Comparison of ENCODE assay signal across 20 mouse cellular contexts in the genomic region with DNA sequence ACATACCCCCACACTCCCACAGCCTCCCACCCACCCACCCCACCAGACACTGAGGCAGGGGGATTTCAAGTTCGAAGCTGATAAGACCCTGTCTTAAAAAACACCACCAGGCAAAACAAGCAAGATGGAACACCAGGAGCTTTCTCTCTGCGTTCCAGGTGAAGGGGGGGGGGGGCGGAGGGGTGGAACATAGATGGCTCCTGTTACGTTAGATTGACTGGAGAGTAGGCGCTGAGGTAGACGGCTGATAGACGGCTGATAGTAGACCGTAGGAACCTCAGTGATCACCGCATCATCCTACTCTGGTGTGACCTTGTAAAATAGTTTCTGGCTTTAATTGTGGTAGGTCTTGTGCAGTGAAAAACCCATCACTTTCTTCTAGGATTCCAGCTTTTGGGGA. TPM values are rescaled to one million over a fixed set of nuclear protein-coding genes. Genes with fewer than 3 reads are reported as not detected.
A peak's percentile ranks its signal among the peaks of the same experiment; 100 is the strongest.
DNase-seq lines count a peak whose midpoint lies in the region; ATAC-seq lines count a peak whose summit lies in the region.
"Had no signal": no experiment of that assay in that cellular context is flagged by ENCODE, and none has a peak within 500 bp of the region (broad histone marks: within the 10 kb centered on the region; RNA-seq: fewer than 3 reads in every experiment).

No protein-coding gene starts in this region.

- peak; percentile 10 for DNase-seq in forebrain, embryonic 11.5 days (ENCODE audit: low spot score)
- no peak for DNase-seq in liver, embryonic 11.5 days (ENCODE audit: low spot score)
- DNase-seq in intestine, embryonic 14.5 days (ENCODE audit: low spot score), result no peak
- no peak for DNase-seq in left cerebral cortex, postnatal 14 days (ENCODE audit: low spot score in 2 of 2)
- no peak for DNase-seq in thymus, postnatal 36 days
- DNase-seq: cerebellum, adult 9-11 months; heart, postnatal 36 days; kidney, adult 9 months; lung, postnatal 10 days; spleen, adult 18-20 months had no signal

- H3K9me3 ChIP-seq in forebrain, embryonic 11.5 days (ENCODE audit: control insufficient read depth, low read length), result no peaks in the 10 kb centered on the region
- no peaks in the 10 kb centered on the region for H3K9me3 ChIP-seq in forebrain, embryonic 13.5 days (replicated peaks)
- H3K9me3 ChIP-seq in liver, embryonic 12.5 days (replicated peaks), result no peaks in the 10 kb centered on the region
- no peaks in the 10 kb centered on the region for H3K9me3 ChIP-seq in liver, embryonic 11.5 days (ENCODE audit: control insufficient read depth, low read length)
- no peaks in the 10 kb centered on the region for H3K9me3 ChIP-seq in intestine, embryonic 14.5 days (ENCODE audit: control insufficient read depth, low read length)
- no peaks in the 10 kb centered on the region for H3K9me3 ChIP-seq in stomach, embryonic 14.5 days (ENCODE audit: control insufficient read depth, low read depth, low read length)

- H3K4me3 ChIP-seq in forebrain, embryonic 11.5 days (ENCODE audit: low read depth, low read length), result no peak overlapping the region
- no peak overlapping the region for H3K4me3 ChIP-seq in forebrain, embryonic 13.5 days
- no peak overlapping the region for H3K4me3 ChIP-seq in liver, embryonic 12.5 days
- no peak overlapping the region for H3K4me3 ChIP-seq in liver, embryonic 11.5 days (ENCODE audit: low read depth, low read length)
- no peak overlapping the region for H3K4me3 ChIP-seq in intestine, embryonic 14.5 days (ENCODE audit: low read depth, low read length)
- H3K4me3 ChIP-seq in stomach, embryonic 14.5 days (ENCODE audit: low read depth, low read length), result no peak overlapping the region
- H3K4me3 ChIP-seq: erythroblast, embryonic 14.5 days had no signal

- no peaks in the 10 kb centered on the region for H3K4me1 ChIP-seq in forebrain, embryonic 11.5 days (replicated peaks; ENCODE audit: control insufficient read depth, insufficient read depth, low read length)
- no peaks in the 10 kb centered on the region for H3K4me1 ChIP-seq in forebrain, embryonic 13.5 days
- no peaks in the 10 kb centered on the region for H3K4me1 ChIP-seq in liver, embryonic 12.5 days
- H3K4me1 ChIP-seq in liver, embryonic 11.5 days (replicated peaks; ENCODE audit: control insufficient read depth, insufficient read depth, low read length), result no peaks in the 10 kb centered on the region; the same call in 1 of the 2 replicates
- 0 out of 2 replicates have a peak, but pooled peaks cover 4% of the 10 kb centered on the region for H3K4me1 ChIP-seq in intestine, embryonic 14.5 days (replicated peaks; ENCODE audit: control insufficient read depth, insufficient read depth, low read length)
- no peaks in the 10 kb centered on the region for H3K4me1 ChIP-seq in stomach, embryonic 14.5 days (ENCODE audit: control insufficient read depth, insufficient read depth, low read length)

- no peaks in the 10 kb centered on the region for H3K27me3 ChIP-seq in forebrain, embryonic 11.5 days (ENCODE audit: control insufficient read depth, insufficient read depth, low read length)
- H3K27me3 ChIP-seq in forebrain, embryonic 13.5 days, result no peaks in the 10 kb centered on the region
- peaks cover 9% of the 10 kb centered on the region; the same call in 1 of the 2 replicates for H3K27me3 ChIP-seq in liver, embryonic 12.5 days (replicated peaks)
- H3K27me3 ChIP-seq in liver, embryonic 11.5 days (replicated peaks; ENCODE audit: control insufficient read depth, insufficient read depth, low read length), result no peaks in the 10 kb centered on the region
- no peaks in the 10 kb centered on the region for H3K27me3 ChIP-seq in intestine, embryonic 14.5 days (replicated peaks; ENCODE audit: control insufficient read depth, insufficient read depth, low read length)
- H3K27me3 ChIP-seq in stomach, embryonic 14.5 days (ENCODE audit: control insufficient read depth, insufficient read depth, low read length), result no peaks in the 10 kb centered on the region

- WGBS in forebrain, embryonic 11.5 days, result 76% methylated on average over 8 of the region's 9 CpGs
- WGBS in forebrain, embryonic 13.5 days, result 72% methylated on average over 8 of the region's 9 CpGs
- 50% methylated on average over 9 of the region's 9 CpGs for WGBS in liver, embryonic 12.5 days (ENCODE audit: insufficient replicate concordance)
- 45% methylated on average over 9 of the region's 9 CpGs for WGBS in liver, embryonic 11.5 days
- WGBS in intestine, embryonic 14.5 days, result 46% methylated on average over 8 of the region's 9 CpGs
- WGBS in stomach, embryonic 14.5 days, result 45% methylated on average over 9 of the region's 9 CpGs

- intact Hi-C loops in left cerebral cortex, postnatal 14 days (cut with DNase I), result no loop called here

- H3K27ac ChIP-seq in forebrain, embryonic 11.5 days (ENCODE audit: low read depth, low read length), result no peak overlapping the region
- no peak overlapping the region for H3K27ac ChIP-seq in forebrain, embryonic 13.5 days
- H3K27ac ChIP-seq in liver, embryonic 12.5 days, result no peak overlapping the region
- no peak overlapping the region for H3K27ac ChIP-seq in liver, embryonic 11.5 days (ENCODE audit: low read depth, low read length)
- no peak overlapping the region for H3K27ac ChIP-seq in intestine, embryonic 14.5 days (ENCODE audit: low read depth)
- peak overlapping the region; percentile 21; the same call in 1 of the 2 replicates for H3K27ac ChIP-seq in stomach, embryonic 14.5 days (ENCODE audit: low read length)
- H3K27ac ChIP-seq: hindbrain, postnatal 0 days had no signal

- H3K4me2 ChIP-seq in forebrain, embryonic 11.5 days (ENCODE audit: low read depth, low read length, severe bottlenecking), result no peak overlapping the region
- H3K4me2 ChIP-seq in forebrain, embryonic 13.5 days, result no peak overlapping the region
- peak overlapping the region; percentile 37 for H3K4me2 ChIP-seq in liver, embryonic 12.5 days
- H3K4me2 ChIP-seq in liver, embryonic 11.5 days, result no peak overlapping the region
- H3K4me2 ChIP-seq in intestine, embryonic 14.5 days (ENCODE audit: low read length), result no peak overlapping the region; the same call in 1 of the 2 replicates
- no peak overlapping the region for H3K4me2 ChIP-seq in stomach, embryonic 14.5 days (replicated peaks; ENCODE audit: low read depth, low read length)

- H3K36me3 ChIP-seq in forebrain, embryonic 11.5 days (ENCODE audit: control insufficient read depth, insufficient read depth, low read length), result no peaks in the 10 kb centered on the region
- H3K36me3 ChIP-seq in forebrain, embryonic 13.5 days (ENCODE audit: poor library complexity, severe bottlenecking), result no peaks in the 10 kb centered on the region
- H3K36me3 ChIP-seq in liver, embryonic 12.5 days, result no peaks in the 10 kb centered on the region
- H3K36me3 ChIP-seq in liver, embryonic 11.5 days (ENCODE audit: control insufficient read depth, insufficient read depth, low read length), result no peaks in the 10 kb centered on the region
- H3K36me3 ChIP-seq in intestine, embryonic 14.5 days (ENCODE audit: control insufficient read depth, insufficient read depth, low read length), result no peaks in the 10 kb centered on the region
- H3K36me3 ChIP-seq in stomach, embryonic 14.5 days (ENCODE audit: control insufficient read depth, insufficient read depth, low read length), result no peaks in the 10 kb centered on the region

- no peak for ATAC-seq in forebrain, embryonic 11.5 days (replicated peaks; ENCODE audit: low FRiP score)
- ATAC-seq in forebrain, embryonic 13.5 days, result no peak
- ATAC-seq in liver, embryonic 12.5 days, result 0 out of 2 replicates have a peak, but pooled peaks have one; percentile 20
- no peak for ATAC-seq in liver, embryonic 11.5 days (replicated peaks; ENCODE audit: low FRiP score)
- 0 out of 2 replicates have a peak, but pooled peaks have one; percentile 13 for ATAC-seq in intestine, embryonic 14.5 days (replicated peaks; ENCODE audit: low FRiP score, low TSS enrichment, low read depth)
- ATAC-seq in stomach, embryonic 14.5 days (ENCODE audit: insufficient number of reproducible peaks, insufficient read depth, low FRiP score, low read depth), result peak; percentile 35; the same call in 1 of the 2 replicates
- ATAC-seq: CD4-positive, CD25-positive, alpha-beta regulatory T cell, adult 4 months; forebrain, embryonic 16.5 days had no signal

- H3K9ac ChIP-seq in forebrain, embryonic 11.5 days (ENCODE audit: low read length), result no peak overlapping the region
- H3K9ac ChIP-seq in forebrain, embryonic 13.5 days, result no peak overlapping the region
- H3K9ac ChIP-seq in liver, embryonic 12.5 days, result no peak overlapping the region
- no peak overlapping the region for H3K9ac ChIP-seq in liver, embryonic 11.5 days (ENCODE audit: low read depth, low read length)
- H3K9ac ChIP-seq in intestine, embryonic 14.5 days (ENCODE audit: low read length), result no peak overlapping the region
- no peak overlapping the region for H3K9ac ChIP-seq in stomach, embryonic 14.5 days (replicated peaks; ENCODE audit: low read depth, low read length)

RNA-seq across cellular contexts. Expression of gene Bmp8b, which starts 11.1 kb away (rescaled TPM):
- polyA plus RNA-seq in forebrain, embryonic 11.5 days (2014; fragmentation: Nextera tagmentation; extraction: Ambion mirVana), result 0.20 and 0.24 TPM in 2 replicates
- polyA plus RNA-seq in forebrain, embryonic 13.5 days (2015; fragmentation: Nextera tagmentation; extraction: Ambion mirVana), result 0.19 and 0.25 TPM in 2 replicates
- 1.3 and 1.5 TPM in 2 replicates for polyA plus RNA-seq in liver, embryonic 12.5 days (2016; fragmentation: Nextera tagmentation; extraction: Ambion mirVana)
- polyA plus RNA-seq in liver, embryonic 11.5 days (2014; fragmentation: Nextera tagmentation; extraction: Ambion mirVana), result 1.7 and 2.2 TPM in 2 replicates
- 0.35 and 0.63 TPM in 2 replicates for polyA plus RNA-seq in intestine, embryonic 14.5 days (2014; fragmentation: Nextera tagmentation; extraction: Ambion mirVana)
- polyA plus RNA-seq in stomach, embryonic 14.5 days (2014; fragmentation: Nextera tagmentation; extraction: Ambion mirVana), result 0.80 and 1.1 TPM in 2 replicates
- total RNA-seq in left cerebral cortex, postnatal 14 days (2021), result under 1 TPM; 0.24 to 0.40 TPM
- total RNA-seq: granulocyte monocyte progenitor cell, adult 5-6 weeks; heart, postnatal 36 days had no signal
- polyA plus RNA-seq: erythroblast, embryonic 14.5 days had no signal

RNA-seq across cellular contexts. Expression of gene Oxct2b, which starts 22.2 kb away (rescaled TPM):
- not detected in 2 replicates for polyA plus RNA-seq in forebrain, embryonic 11.5 days (2014; fragmentation: Nextera tagmentation; extraction: Ambion mirVana)
- polyA plus RNA-seq in forebrain, embryonic 13.5 days (2015; fragmentation: Nextera tagmentation; extraction: Ambion mirVana), result not detected in 2 replicates
- 0.08 TPM in 1 of 2 replicates, not detected in the other for polyA plus RNA-seq in liver, embryonic 12.5 days (2016; fragmentation: Nextera tagmentation; extraction: Ambion mirVana)
- polyA plus RNA-seq in liver, embryonic 11.5 days (2014; fragmentation: Nextera tagmentation; extraction: Ambion mirVana), result not detected in 2 replicates
- 0.15 TPM in 1 of 2 replicates, not detected in the other for polyA plus RNA-seq in intestine, embryonic 14.5 days (2014; fragmentation: Nextera tagmentation; extraction: Ambion mirVana)
- not detected in 2 replicates for polyA plus RNA-seq in stomach, embryonic 14.5 days (2014; fragmentation: Nextera tagmentation; extraction: Ambion mirVana)
- total RNA-seq in left cerebral cortex, postnatal 14 days (2021), result under 1 TPM in 1 of 2 experiments, not detected in 1; 0.30 TPM
- total RNA-seq: heart, postnatal 36 days; layer of hippocampus, postnatal 25 days; MEL had no signal
- polyA plus RNA-seq: CD4-positive, CD25-positive, alpha-beta regulatory T cell, adult 4 months; erythroblast, embryonic 14.5 days had no signal

RNA-seq across cellular contexts. Expression of gene Ppie, which starts 45.9 kb away (rescaled TPM):
- 116 and 123 TPM in 2 replicates for polyA plus RNA-seq in forebrain, embryonic 11.5 days (2014; fragmentation: Nextera tagmentation; extraction: Ambion mirVana)
- polyA plus RNA-seq in forebrain, embryonic 13.5 days (2015; fragmentation: Nextera tagmentation; extraction: Ambion mirVana), result 91.6 and 96.0 TPM in 2 replicates
- polyA plus RNA-seq in liver, embryonic 12.5 days (2016; fragmentation: Nextera tagmentation; extraction: Ambion mirVana), result 65.2 and 65.3 TPM in 2 replicates
- polyA plus RNA-seq in liver, embryonic 11.5 days (2014; fragmentation: Nextera tagmentation; extraction: Ambion mirVana), result 108 and 110 TPM in 2 replicates
- polyA plus RNA-seq in intestine, embryonic 14.5 days (2014; fragmentation: Nextera tagmentation; extraction: Ambion mirVana), result 111 and 112 TPM in 2 replicates
- polyA plus RNA-seq in stomach, embryonic 14.5 days (2014; fragmentation: Nextera tagmentation; extraction: Ambion mirVana), result 104 and 109 TPM in 2 replicates
- total RNA-seq in left cerebral cortex, postnatal 14 days (2021), result 10 to 100 TPM; 20.7 to 22.6 TPM

Comparison
In these comparisons a context has a peak if more than half of its experiments do, and no peak if none do; other contexts are left out.
1. ATAC-seq: peak in liver, embryonic 12.5 days (single experiment), intestine, embryonic 14.5 days (single experiment) and stomach, embryonic 14.5 days (single experiment); none in forebrain, embryonic 11.5 days (single experiment), forebrain, embryonic 13.5 days (single experiment) and liver, embryonic 11.5 days (single experiment).